Mouse (Mus musculus): ENCODE data around the gene Crabp1. TPM values are rescaled to one million over a fixed set of nuclear protein-coding genes. Genes with fewer than 3 reads are reported as not detected.

Crabp1 gene
- polyA plus RNA-seq, 1 experiment from 2014 or later, result 1,915 TPM

- DNase-seq (ENCODE audit: low spot score), result peak; percentile 86
Observed at GRCm38 (mm10) chr9:54745740-54746370, 18.7 kb upstream of the Crabp1 start.

GRCm38 (mm10) chr9:54750215-54750981, 14.2 kb upstream of the Crabp1 start:
- Histone ChIP-seq H3K4me1 (replicated peaks) (peaks cover 68% of the 10 kb centered on the region), H3K4me3 (no peak overlapping the region), H3K9me3 (no peaks in the 10 kb centered on the region), H3K27me3 (ENCODE audit: insufficient read depth, poor library complexity, severe bottlenecking) (peaks cover 23% of the 10 kb centered on the region), H3K27ac (peak overlapping the region; percentile 71), H3K36me3 (no peaks in the 10 kb centered on the region)
- DNase-seq (ENCODE audit: low spot score), result no peak
- WGBS, result 83% methylated on average over 7 of the region's 7 CpGs

More at GRCm38 (mm10) chr9:54745740-54746370, 18.7 kb upstream of the Crabp1 start:
- no peaks in the 10 kb centered on the region for H3K9me3 ChIP-seq
- no peak overlapping the region for H3K4me3 ChIP-seq
- 39% methylated on average over 13 of the region's 13 CpGs for WGBS
- H3K36me3 ChIP-seq, result no peaks in the 10 kb centered on the region
- peak overlapping the region; percentile 82 for H3K27ac ChIP-seq
- peaks cover 59% of the 10 kb centered on the region for H3K4me1 ChIP-seq (replicated peaks)
- H3K27me3 ChIP-seq (ENCODE audit: insufficient read depth, poor library complexity, severe bottlenecking), result 0 out of 2 replicates have a peak, but pooled peaks cover 7% of the 10 kb centered on the region

GRCm38 (mm10) chr9:54751684-54752083, 12.9 kb upstream of the Crabp1 start:
- peaks cover 23% of the 10 kb centered on the region for H3K27me3 ChIP-seq (ENCODE audit: insufficient read depth, poor library complexity, severe bottlenecking)
- peak overlapping the region; percentile 76 for H3K27ac ChIP-seq
- DNase-seq (ENCODE audit: low spot score), result no peak
- WGBS, result 59% methylated on average over 2 of the region's 2 CpGs
- H3K4me1 ChIP-seq (replicated peaks), result peaks cover 55% of the 10 kb centered on the region
- no peaks in the 10 kb centered on the region for H3K36me3 ChIP-seq
- H3K4me3 ChIP-seq, result no peak overlapping the region
- H3K9me3 ChIP-seq, result no peaks in the 10 kb centered on the region

- Histone ChIP-seq H3K27me3 (ENCODE audit: insufficient read depth, poor library complexity, severe bottlenecking) (peaks cover 23% of the 10 kb centered on the region), H3K4me3 (peak overlapping the region; percentile 20; the same call in 1 of the 2 replicates), H3K36me3 (no peaks in the 10 kb centered on the region), H3K27ac (peak overlapping the region; percentile 76), H3K9me3 (no peaks in the 10 kb centered on the region), H3K4me1 (replicated peaks) (peaks cover 50% of the 10 kb centered on the region)
- peak; percentile 69 for DNase-seq (ENCODE audit: low spot score)
- 22% methylated on average over 21 of the region's 21 CpGs for WGBS
Observed at GRCm38 (mm10) chr9:54752201-54752943, 12.2 kb upstream of the Crabp1 start.

- peak overlapping the region; percentile 76 for H3K27ac ChIP-seq
- DNase-seq (ENCODE audit: low spot score), result no peak
- H3K36me3 ChIP-seq, result no peaks in the 10 kb centered on the region
- no peaks in the 10 kb centered on the region for H3K9me3 ChIP-seq
- 39% methylated on average over 11 of the region's 11 CpGs for WGBS
- peaks cover 50% of the 10 kb centered on the region for H3K4me1 ChIP-seq (replicated peaks)
- H3K4me3 ChIP-seq, result peak overlapping the region; percentile 20; the same call in 1 of the 2 replicates
- peaks cover 23% of the 10 kb centered on the region for H3K27me3 ChIP-seq (ENCODE audit: insufficient read depth, poor library complexity, severe bottlenecking)
Observed at GRCm38 (mm10) chr9:54752944-54753295, 11.6 kb upstream of the Crabp1 start.

GRCm38 (mm10) chr9:54759592-54759991, 5.0 kb upstream of the Crabp1 start:
- Histone ChIP-seq H3K9me3 (no peaks in the 10 kb centered on the region), H3K36me3 (no peaks in the 10 kb centered on the region), H3K4me1 (replicated peaks) (peaks cover 43% of the 10 kb centered on the region), H3K4me3 (peak overlapping the region; percentile 20; the same call in 1 of the 2 replicates), H3K27ac (peak overlapping the region; percentile 87), H3K27me3 (ENCODE audit: insufficient read depth, poor library complexity, severe bottlenecking) (peaks cover 33% of the 10 kb centered on the region)
- DNase-seq (ENCODE audit: low spot score), result peak; percentile 81
- 7% methylated on average over 6 of the region's 6 CpGs for WGBS

- Histone ChIP-seq H3K4me1 (replicated peaks) (peaks cover 73% of the 10 kb centered on the region), H3K27me3 (ENCODE audit: insufficient read depth, poor library complexity, severe bottlenecking) (peaks cover 64% of the 10 kb centered on the region)
- DNase-seq (ENCODE audit: low spot score), result no peak
Observed at GRCm38 (mm10) chr9:54764091-54764490, 457 bp upstream of the Crabp1 start.

GRCm38 (mm10) chr9:54765336-54766085, 963 bp downstream of the Crabp1 start:
- peaks cover 71% of the 10 kb centered on the region for H3K4me1 ChIP-seq (replicated peaks)
- under 1% methylated on average over 41 of the region's 41 CpGs for WGBS
- H3K9me3 ChIP-seq, result no peaks in the 10 kb centered on the region
- H3K27ac ChIP-seq, result peak overlapping the region; percentile 85
- H3K4me3 ChIP-seq, result peak overlapping the region; percentile 62
- DNase-seq (ENCODE audit: low spot score), result peak; percentile 59
- peaks cover 64% of the 10 kb centered on the region for H3K27me3 ChIP-seq (ENCODE audit: insufficient read depth, poor library complexity, severe bottlenecking)
- H3K36me3 ChIP-seq, result peaks cover 20% of the 10 kb centered on the region; the same call in 1 of the 2 replicates

More at GRCm38 (mm10) chr9:54764091-54764490, 457 bp upstream of the Crabp1 start:
- 16% methylated on average over 12 of the region's 12 CpGs for WGBS
- H3K9me3 ChIP-seq, result no peaks in the 10 kb centered on the region
- peak overlapping the region; percentile 85 for H3K27ac ChIP-seq
- peak overlapping the region; percentile 62 for H3K4me3 ChIP-seq
- peaks cover 9% of the 10 kb centered on the region; the same call in 1 of the 2 replicates for H3K36me3 ChIP-seq

GRCm38 (mm10) chr9:54770140-54770780, 5.7 kb downstream of the Crabp1 start:
- H3K4me1 ChIP-seq (replicated peaks), result peaks cover 45% of the 10 kb centered on the region
- H3K27ac ChIP-seq, result peak overlapping the region; percentile 76
- peak overlapping the region; percentile 22 for H3K4me3 ChIP-seq
- peaks cover 24% of the 10 kb centered on the region for H3K27me3 ChIP-seq (ENCODE audit: insufficient read depth, poor library complexity, severe bottlenecking)
- 75% methylated on average over 11 of the region's 11 CpGs for WGBS
- H3K36me3 ChIP-seq, result peaks cover 40% of the 10 kb centered on the region
- DNase-seq (ENCODE audit: low spot score), result no peak
- no peaks in the 10 kb centered on the region for H3K9me3 ChIP-seq

- no peak for DNase-seq (ENCODE audit: low spot score)
- Histone ChIP-seq H3K36me3 (peaks cover 26% of the 10 kb centered on the region), H3K27ac (no peak overlapping the region)
Observed at GRCm38 (mm10) chr9:54776451-54776982, 12.0 kb downstream of the Crabp1 start.

GRCm38 (mm10) chr9:54779280-54779679, 14.7 kb downstream of the Crabp1 start:
- DNase-seq (ENCODE audit: low spot score), result no peak
- peaks cover 13% of the 10 kb centered on the region for H3K36me3 ChIP-seq
- H3K27ac ChIP-seq, result no peak overlapping the region
- H3K4me3 ChIP-seq, result no peak overlapping the region
- 86% methylated on average over 8 of the region's 8 CpGs for WGBS
- no peaks in the 10 kb centered on the region for H3K27me3 ChIP-seq (ENCODE audit: insufficient read depth, poor library complexity, severe bottlenecking)
- peaks cover 14% of the 10 kb centered on the region for H3K4me1 ChIP-seq (replicated peaks)
- no peaks in the 10 kb centered on the region for H3K9me3 ChIP-seq

More at GRCm38 (mm10) chr9:54776451-54776982, 12.0 kb downstream of the Crabp1 start:
- H3K9me3 ChIP-seq, result no peaks in the 10 kb centered on the region
- H3K27me3 ChIP-seq (ENCODE audit: insufficient read depth, poor library complexity, severe bottlenecking), result no peaks in the 10 kb centered on the region
- H3K4me3 ChIP-seq, result no peak overlapping the region
- H3K4me1 ChIP-seq (replicated peaks), result no peaks in the 10 kb centered on the region; the same call in 1 of the 2 replicates
- WGBS, result 93% methylated on average over 13 of the region's 13 CpGs

All from hindbrain, embryonic 10.5 days (tissue).